Mouse (Mus musculus): Measurements from ENCODE around the gene Slc12a8.

Gene Slc12a8

GRCm38 (mm10) chr16:33612056-33612770 is 95.1 kb downstream of the Slc12a8 start:
- DNase-seq (ENCODE audit: extremely low spot score), result no peak

GRCm38 (mm10) chr16:33615986-33616385 is 98.9 kb downstream of the Slc12a8 start:
- no peak for DNase-seq (ENCODE audit: extremely low spot score)

DNA sequence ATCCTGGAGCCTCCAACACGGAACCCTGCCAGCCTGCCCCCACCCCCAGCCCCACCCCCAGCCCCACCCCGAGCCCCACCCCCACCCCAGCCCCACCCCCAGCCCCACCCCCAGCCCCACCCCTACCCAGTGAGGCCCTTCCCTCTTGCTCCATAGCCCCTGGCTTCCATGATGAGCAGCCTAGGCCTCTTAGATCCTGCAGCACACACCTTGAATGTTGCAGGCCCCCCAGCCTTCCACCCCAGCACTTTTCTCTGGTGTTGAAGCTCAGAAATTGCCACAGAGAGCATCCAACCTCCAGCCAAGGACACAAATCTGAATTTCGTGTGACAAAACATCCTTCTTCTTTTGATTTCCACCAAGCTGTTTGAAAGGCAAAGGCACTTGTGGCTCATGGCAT is 104.7 kb downstream of the Slc12a8 start:
- DNase-seq (ENCODE audit: extremely low spot score), result no peak

- DNase-seq (ENCODE audit: extremely low spot score), result no peak
These were observed 107.5 kb downstream of the Slc12a8 start for GRCm38 (mm10) chr16:33624586-33624985.

DNA sequence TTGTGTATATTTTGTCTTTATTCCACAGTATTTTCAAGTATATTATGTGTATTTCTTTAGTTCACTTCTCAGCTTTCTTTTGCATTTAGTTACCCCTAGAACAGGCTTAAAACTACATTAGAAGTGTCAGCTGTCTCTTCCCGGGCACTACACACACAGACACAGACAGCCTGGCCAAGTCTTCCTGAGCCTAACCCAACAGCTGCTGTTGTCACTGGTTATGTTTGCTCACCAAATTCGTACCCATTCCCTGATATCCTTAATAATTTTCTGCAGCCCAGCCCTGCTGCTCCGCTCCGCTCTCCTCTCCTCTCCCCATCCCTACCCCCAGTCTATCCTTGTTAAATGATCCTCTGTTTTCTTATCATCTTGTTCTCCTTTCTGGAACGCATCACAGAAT is 112.4 kb downstream of the Slc12a8 start:
- DNase-seq (ENCODE audit: extremely low spot score), result no peak

GRCm38 (mm10) chr16:33635836-33636595 is 118.9 kb downstream of the Slc12a8 start:
- DNase-seq (ENCODE audit: extremely low spot score), result no peak

DNA sequence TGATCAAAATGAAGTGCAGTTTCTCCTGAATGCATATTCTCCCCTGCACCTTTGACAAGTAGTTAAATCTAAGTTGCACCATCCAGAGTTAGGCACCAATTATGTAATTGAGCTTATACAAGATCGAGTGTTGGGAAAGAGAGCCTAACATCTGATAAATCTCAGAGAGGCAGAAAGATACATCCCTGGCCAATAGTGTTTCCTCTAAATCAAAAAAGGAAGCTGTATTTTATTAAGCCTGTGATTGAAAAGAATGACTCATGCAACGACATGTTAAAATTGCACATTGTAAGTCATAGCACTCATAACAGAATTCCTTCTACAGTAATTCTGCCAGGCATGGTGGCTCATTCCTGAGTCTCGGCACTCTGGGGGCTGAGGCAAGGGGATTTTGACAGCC is 124.7 kb downstream of the Slc12a8 start:
- no peak for DNase-seq (ENCODE audit: extremely low spot score)

- no peak for DNase-seq (ENCODE audit: extremely low spot score)
These were observed 136.0 kb downstream of the Slc12a8 start for GRCm38 (mm10) chr16:33653116-33653515.

DNA sequence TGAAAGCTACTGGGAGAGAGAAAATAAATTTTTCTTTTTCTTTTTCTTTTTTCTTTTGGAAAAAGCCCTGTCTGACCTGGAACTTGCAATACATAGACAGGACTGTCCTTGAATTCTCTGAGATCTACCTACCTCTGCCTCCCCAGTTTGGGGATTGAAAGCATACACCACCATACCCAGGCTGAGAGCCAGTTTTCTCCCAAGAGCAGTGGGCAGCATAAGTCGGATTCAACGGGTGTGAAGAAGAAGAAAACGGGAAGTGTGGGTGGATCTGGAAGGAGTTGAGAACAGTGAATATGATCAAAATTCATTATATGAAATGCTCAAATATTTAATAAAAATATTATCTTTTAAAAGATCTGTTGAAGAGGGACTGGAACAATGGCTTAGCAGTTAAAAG is 138.3 kb downstream of the Slc12a8 start:
- DNase-seq (ENCODE audit: extremely low spot score), result no peak

GRCm38 (mm10) chr16:33657191-33657590 is 140.1 kb downstream of the Slc12a8 start:
- no peak for DNase-seq (ENCODE audit: extremely low spot score)

GRCm38 (mm10) chr16:33658121-33658520 is 141.0 kb downstream of the Slc12a8 start:
- no peak for DNase-seq (ENCODE audit: extremely low spot score)

DNA sequence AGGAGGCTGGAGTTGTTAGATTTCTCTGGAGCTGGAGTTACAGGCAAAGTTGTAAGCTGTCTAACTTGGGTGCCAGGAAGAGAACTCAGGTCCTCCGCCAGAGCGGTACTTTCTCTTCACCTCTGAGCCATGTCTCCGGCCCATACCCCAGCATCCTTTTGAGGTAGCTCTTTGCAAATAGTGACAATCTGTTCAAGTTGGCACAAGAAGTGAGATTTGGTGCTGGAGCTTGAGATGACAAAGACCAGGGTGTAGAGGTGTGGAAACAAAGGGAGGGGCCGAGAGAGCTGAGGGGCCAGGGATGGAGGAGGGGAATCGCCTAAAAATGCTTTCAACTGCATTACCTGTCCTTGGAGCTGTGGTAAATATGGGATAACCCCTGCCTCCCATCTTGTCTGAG is 142.4 kb downstream of the Slc12a8 start:
- no peak for DNase-seq (ENCODE audit: extremely low spot score)

DNA sequence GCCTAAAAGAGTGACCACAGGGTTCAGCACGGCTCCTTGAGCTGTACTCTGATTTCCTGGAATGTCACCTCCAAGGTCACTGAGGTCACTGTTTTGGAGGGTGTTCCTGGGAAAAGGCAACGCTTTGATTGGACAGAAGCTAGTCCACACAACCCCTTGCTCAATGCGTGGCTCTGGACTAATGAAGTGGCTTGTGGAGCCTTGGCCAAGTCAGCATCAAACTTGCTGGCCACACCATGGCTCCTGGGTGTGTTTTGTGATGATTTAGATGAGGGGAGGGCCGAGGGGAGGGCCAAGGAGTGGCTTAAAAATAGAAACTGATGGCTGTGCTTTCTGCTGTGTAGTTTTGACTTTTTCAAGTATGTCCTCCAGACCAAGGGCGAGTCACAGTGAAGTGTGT is 143.0 kb downstream of the Slc12a8 start:
- no peak for DNase-seq (ENCODE audit: extremely low spot score)

DNA sequence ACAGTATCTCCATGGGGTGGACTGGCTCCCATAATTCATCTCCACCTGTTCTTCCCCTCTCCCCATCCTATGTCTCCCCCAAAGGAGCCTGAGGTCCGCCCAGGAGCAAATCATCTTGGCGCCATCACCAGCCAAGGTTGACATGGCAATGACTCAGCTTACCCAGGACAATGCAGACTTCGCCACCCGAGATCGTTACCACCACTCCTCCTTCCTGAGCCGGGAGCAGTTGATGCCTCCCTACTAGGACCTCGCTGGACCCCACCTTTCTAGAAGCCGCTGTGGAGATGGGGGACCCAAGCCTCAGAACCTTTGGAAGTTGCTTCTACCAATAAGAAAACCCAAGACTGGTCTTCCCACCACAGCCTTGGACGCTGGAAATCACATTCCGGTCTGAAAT is 145.7 kb downstream of the Slc12a8 start:
- no peak for DNase-seq (ENCODE audit: extremely low spot score)

DNA sequence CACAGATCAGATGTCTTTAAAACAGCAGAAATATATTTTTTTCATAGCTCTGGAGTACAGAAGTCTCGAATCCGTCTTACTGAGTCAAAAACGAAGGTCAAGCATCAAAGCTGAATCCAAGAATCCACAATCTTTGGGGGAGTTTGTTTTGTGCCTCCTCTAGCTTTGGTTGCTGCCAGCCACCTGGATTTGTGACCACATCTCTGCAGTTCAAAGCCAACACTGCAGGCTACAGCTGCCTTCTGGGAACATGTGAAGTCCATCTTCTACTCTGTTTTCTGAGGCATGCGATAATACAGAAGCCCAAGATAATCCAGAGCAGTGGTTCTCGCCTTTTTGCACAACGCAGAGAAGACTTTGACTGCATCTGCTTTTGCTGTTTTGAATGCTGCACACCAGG is 149.1 kb downstream of the Slc12a8 start:
- no peak for DNase-seq (ENCODE audit: extremely low spot score)

- no peak for DNase-seq (ENCODE audit: extremely low spot score)
These were observed 149.9 kb downstream of the Slc12a8 start for GRCm38 (mm10) chr16:33666985-33667538.

DNA sequence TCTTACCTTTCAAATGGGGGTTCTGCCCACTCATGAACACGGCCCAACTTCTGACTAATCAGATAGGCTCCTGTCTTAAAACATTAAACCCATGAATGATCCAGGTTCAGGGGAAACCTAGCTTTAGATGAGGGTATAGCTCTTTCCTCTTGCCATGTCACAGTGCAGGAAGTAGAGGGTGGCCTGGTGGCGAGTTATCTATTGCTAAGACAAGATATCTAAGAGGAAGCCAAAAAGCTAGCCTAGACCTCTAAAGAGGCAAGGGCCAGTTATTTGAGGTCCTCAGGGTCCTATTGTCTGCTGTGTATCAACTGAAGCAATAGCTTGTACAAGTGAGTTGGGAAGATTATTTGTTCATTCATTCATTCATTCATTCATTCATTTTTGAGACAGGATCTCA is 151.3 kb downstream of the Slc12a8 start:
- no peak for DNase-seq (ENCODE audit: extremely low spot score)

GRCm38 (mm10) chr16:33669072-33669471 is 151.9 kb downstream of the Slc12a8 start:
- DNase-seq (ENCODE audit: extremely low spot score), result no peak

DNA sequence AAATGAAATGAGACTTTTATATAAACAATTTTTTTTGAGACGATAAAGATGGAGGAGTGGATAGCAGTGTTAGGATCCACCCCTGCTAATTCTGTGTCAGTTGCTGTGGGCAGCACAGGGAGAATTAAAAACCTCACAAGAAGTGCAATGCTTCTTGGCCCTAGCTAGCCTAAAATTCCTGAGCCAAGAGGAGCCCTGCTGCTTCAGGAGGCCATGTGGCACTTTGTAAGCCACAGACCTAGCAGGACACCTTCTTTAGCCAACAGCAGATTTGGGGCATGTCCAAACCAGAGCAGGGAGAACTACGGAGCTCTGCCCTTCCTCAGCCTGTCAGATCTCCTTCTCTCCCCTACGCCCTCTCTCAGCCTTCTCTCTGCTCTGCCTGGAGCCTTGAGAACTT is 153.2 kb downstream of the Slc12a8 start:
- DNase-seq (ENCODE audit: extremely low spot score), result no peak

DNA sequence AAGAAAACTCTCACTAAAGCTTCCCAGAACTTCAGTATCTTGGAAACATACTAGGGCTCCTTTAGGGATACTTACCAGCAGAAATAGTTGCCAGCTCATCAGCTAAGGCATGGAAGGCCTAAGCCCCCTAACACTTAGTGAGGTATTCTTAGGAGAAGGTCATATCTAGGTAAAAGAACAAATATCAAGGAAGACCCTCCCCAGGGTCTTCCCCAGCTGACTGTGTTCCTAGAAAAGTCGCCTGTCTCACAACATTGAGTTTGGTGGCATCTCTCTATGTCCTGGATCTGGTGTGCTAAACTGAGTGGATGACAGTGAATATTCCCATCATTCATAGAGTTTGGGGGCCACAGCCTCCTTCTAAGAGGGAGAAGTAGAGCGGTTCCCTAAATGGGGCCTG is 153.8 kb downstream of the Slc12a8 start:
- no peak for DNase-seq (ENCODE audit: extremely low spot score)

- no peak for DNase-seq (ENCODE audit: extremely low spot score)
These were observed 155.1 kb downstream of the Slc12a8 start for GRCm38 (mm10) chr16:33672188-33672587.

GRCm38 (mm10) chr16:33672643-33673042 is 155.5 kb downstream of the Slc12a8 start:
- DNase-seq (ENCODE audit: extremely low spot score), result no peak

DNA sequence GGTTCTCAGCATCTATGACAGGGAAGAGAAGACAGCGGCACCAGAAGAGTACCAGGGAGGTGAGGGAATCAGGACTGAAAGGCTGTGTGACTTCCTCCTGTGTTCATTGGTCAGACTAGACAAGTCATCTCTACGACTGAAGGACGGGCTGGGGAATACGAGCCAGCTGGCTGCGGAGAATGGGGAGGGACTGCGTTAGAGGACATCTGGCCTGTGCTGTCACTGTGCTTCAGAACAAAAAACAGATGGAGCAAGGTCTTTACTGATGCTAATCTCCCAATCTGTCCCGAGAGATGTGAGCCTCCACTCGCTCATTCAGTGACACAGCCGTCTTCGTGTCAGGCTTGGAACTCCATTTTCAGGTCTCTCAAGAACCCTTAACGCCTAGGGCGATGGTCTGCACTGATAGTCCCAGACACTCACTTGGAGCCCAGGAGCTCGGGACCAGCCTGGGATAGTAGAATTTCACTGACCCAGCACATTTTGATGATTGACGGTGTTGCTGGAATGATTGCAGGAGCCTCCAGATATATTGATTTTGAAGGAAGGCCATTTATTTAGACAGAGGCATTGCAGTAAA is 156.5 kb downstream of the Slc12a8 start:
- DNase-seq (ENCODE audit: extremely low spot score), result no peak

All from embryo, embryonic 9.5 days (tissue).